Mouse (Mus musculus): ENCODE results near the gene Olfr1453.
"Not testable (repeated sequence)": the region's sequence is repeated elsewhere in the genome, so short reads cannot be mapped to it uniquely, and the experiment has no call there.

Gene Olfr1453

GRCm38 (mm10) chr19:13028227-13028626 lies at the start of gene Olfr1453:
Olfr1453 (minus strand) TSS chr19:13028327.
- no peak for DNase-seq (ENCODE audit: low spot score)

- DNase-seq (ENCODE audit: low spot score), result no peak
These were observed 32.2 kb upstream of the Olfr1453 start, which contains the start of gene Olfr1454 for GRCm38 (mm10) chr19:13060310-13060709. Olfr1454 (plus strand) TSS chr19:13060610.

GRCm38 (mm10) chr19:12994714-12995113 lies 33.4 kb downstream of the Olfr1453 start, which contains the start of gene Olfr1451:
Olfr1451 (plus strand) TSS chr19:12995014.
- DNase-seq (ENCODE audit: low spot score), result no peak

- DNase-seq (ENCODE audit: low spot score), result not testable (repeated sequence)
These were observed 35.8 kb downstream of the Olfr1453 start for GRCm38 (mm10) chr19:12992316-12992715.

Measured in adipocyte (in vitro differentiated cells).